Mouse (Mus musculus) myocyte (in vitro differentiated cells): ENCODE data around the gene Triobp.

Experiments
- E2F4 ChIP-seq: IDR thresholded peaks from one replicate; pipeline ENCODE4 v1.6.1; 2011; ENCODE audit warnings: mild to moderate bottlenecking, control low read depth, moderate library complexity; ENCODE audit not compliant: insufficient read depth
- MYOD1 ChIP-seq, 3 experiments: IDR thresholded peaks; one replicate each; pipeline ENCODE4 v1.6.1; 2011; ENCODE audit warnings: control low read depth in 2 of 3, low read depth in 2 of 3, mild to moderate bottlenecking in 2 of 3, moderate library complexity in 1 of 3; ENCODE audit not compliant: insufficient read length in 2 of 3, control insufficient read depth in 1 of 3
- POLR2A ChIP-seq: IDR thresholded peaks from one replicate; pipeline ENCODE4 v1.6.1; 2011; ENCODE audit warnings: low read depth, mild to moderate bottlenecking, control low read depth, moderate library complexity; ENCODE audit not compliant: insufficient read length

GRCm38 (mm10) chr15:78956351-78956750 is 8.8 kb downstream of the Triobp start:
- TF ChIP-seq E2F4 (no peak), MYOD1 (IDR thresholded peaks at IDR 0.05; ENCODE audit: control insufficient read depth in 1 of 3, insufficient read length in 2 of 3, low read depth in 2 of 3) (no peak), POLR2A (no peak)
